Mouse (Mus musculus): Measurements from ENCODE around the gene Slc12a8. TPM values are rescaled to one million over a fixed set of nuclear protein-coding genes. Genes with fewer than 3 reads are reported as not detected.
A peak's percentile ranks its signal among the peaks of the same experiment; 100 is the strongest.

Gene Slc12a8
- polyA plus RNA-seq, 1 experiment from 2014 or later = 0.72 TPM

- H3K36me3 ChIP-seq = no peaks in the 10 kb centered on the region
- WGBS = 26% methylated on average over 4 of the region's 4 CpGs
- no peak for ATAC-seq (ENCODE audit: insufficient number of reproducible peaks, low FRiP score, low TSS enrichment, low read depth)
Observed at GRCm38 (mm10) chr16:33517627-33518026, 499 bp downstream of the Slc12a8 start.

GRCm38 (mm10) chr16:33518236-33518635, 1.1 kb downstream of the Slc12a8 start:
- WGBS = 62% methylated on average over 7 of the region's 7 CpGs
- Histone ChIP-seq H3K36me3 (no peaks in the 10 kb centered on the region), H3K27ac (no peak overlapping the region), H3K9ac (no peak overlapping the region), H3K9me3 (no peaks in the 10 kb centered on the region), H3K27me3 (no peaks in the 10 kb centered on the region), H3K4me3 (no peak overlapping the region), H3K4me1 (peaks cover 18% of the 10 kb centered on the region), H3K4me2 (no peak overlapping the region)
- ATAC-seq (ENCODE audit: insufficient number of reproducible peaks, low FRiP score, low TSS enrichment, low read depth) = no peak

More at GRCm38 (mm10) chr16:33517627-33518026, 499 bp downstream of the Slc12a8 start:
- Histone ChIP-seq H3K9me3 (no peaks in the 10 kb centered on the region), H3K27me3 (no peaks in the 10 kb centered on the region), H3K4me1 (peaks cover 18% of the 10 kb centered on the region), H3K4me3 (peak overlapping the region; percentile 35), H3K4me2 (peak overlapping the region; percentile 87), H3K27ac (0 out of 2 replicates have a peak overlapping the region, but pooled peaks have one; percentile 35), H3K9ac (no peak overlapping the region; the same call in 1 of the 2 replicates)

GRCm38 (mm10) chr16:33519916-33520568, 2.9 kb downstream of the Slc12a8 start:
- Histone ChIP-seq H3K9ac (no peak overlapping the region), H3K4me1 (peaks cover 18% of the 10 kb centered on the region), H3K4me3 (no peak overlapping the region), H3K27ac (no peak overlapping the region), H3K36me3 (no peaks in the 10 kb centered on the region), H3K27me3 (no peaks in the 10 kb centered on the region), H3K9me3 (no peaks in the 10 kb centered on the region), H3K4me2 (no peak overlapping the region)
- ATAC-seq (ENCODE audit: insufficient number of reproducible peaks, low FRiP score, low TSS enrichment, low read depth) = no peak
- 84% methylated on average over 6 of the region's 6 CpGs for WGBS

- WGBS = 58% methylated on average over 4 of the region's 4 CpGs
Observed at GRCm38 (mm10) chr16:33522516-33522915, 5.4 kb downstream of the Slc12a8 start.

GRCm38 (mm10) chr16:33523571-33523970, 6.4 kb downstream of the Slc12a8 start:
- H3K4me1 ChIP-seq = no peaks in the 10 kb centered on the region
- H3K4me2 ChIP-seq = no peak overlapping the region
- H3K4me3 ChIP-seq = no peak overlapping the region
- no peaks in the 10 kb centered on the region for H3K36me3 ChIP-seq
- no peak for ATAC-seq (ENCODE audit: insufficient number of reproducible peaks, low FRiP score, low TSS enrichment, low read depth)
- H3K9me3 ChIP-seq = no peaks in the 10 kb centered on the region
- 72% methylated on average over 10 of the region's 10 CpGs for WGBS
- H3K9ac ChIP-seq = no peak overlapping the region
- no peak overlapping the region for H3K27ac ChIP-seq
- H3K27me3 ChIP-seq = no peaks in the 10 kb centered on the region

More at GRCm38 (mm10) chr16:33522516-33522915, 5.4 kb downstream of the Slc12a8 start:
- Histone ChIP-seq H3K27ac (no peak overlapping the region), H3K4me2 (no peak overlapping the region), H3K9me3 (no peaks in the 10 kb centered on the region), H3K36me3 (no peaks in the 10 kb centered on the region), H3K4me1 (peaks cover 7% of the 10 kb centered on the region), H3K27me3 (no peaks in the 10 kb centered on the region), H3K9ac (no peak overlapping the region), H3K4me3 (no peak overlapping the region)
- ATAC-seq (ENCODE audit: insufficient number of reproducible peaks, low FRiP score, low TSS enrichment, low read depth) = no peak

- Histone ChIP-seq H3K4me2 (no peak overlapping the region), H3K9ac (no peak overlapping the region), H3K27ac (no peak overlapping the region), H3K9me3 (no peaks in the 10 kb centered on the region), H3K4me3 (no peak overlapping the region), H3K4me1 (no peaks in the 10 kb centered on the region; the same call in 1 of the 2 replicates), H3K36me3 (no peaks in the 10 kb centered on the region), H3K27me3 (no peaks in the 10 kb centered on the region)
- WGBS = 61% methylated on average over 11 of the region's 11 CpGs
- no peak for ATAC-seq (ENCODE audit: insufficient number of reproducible peaks, low FRiP score, low TSS enrichment, low read depth)
Observed at GRCm38 (mm10) chr16:33529502-33530454, 12.7 kb downstream of the Slc12a8 start.

GRCm38 (mm10) chr16:33531184-33531583, 14.1 kb downstream of the Slc12a8 start:
- H3K36me3 ChIP-seq = no peaks in the 10 kb centered on the region
- 79% methylated on average over 8 of the region's 8 CpGs for WGBS

GRCm38 (mm10) chr16:33536456-33536855, 19.3 kb downstream of the Slc12a8 start:
- Histone ChIP-seq H3K4me2 (no peak overlapping the region), H3K36me3 (no peaks in the 10 kb centered on the region), H3K9ac (no peak overlapping the region), H3K27ac (no peak overlapping the region), H3K27me3 (no peaks in the 10 kb centered on the region), H3K4me1 (peaks cover 10% of the 10 kb centered on the region), H3K4me3 (no peak overlapping the region), H3K9me3 (no peaks in the 10 kb centered on the region)
- WGBS = 72% methylated on average over 8 of the region's 8 CpGs
- no peak for ATAC-seq (ENCODE audit: insufficient number of reproducible peaks, low FRiP score, low TSS enrichment, low read depth)

More at GRCm38 (mm10) chr16:33531184-33531583, 14.1 kb downstream of the Slc12a8 start:
- Histone ChIP-seq H3K9me3 (no peaks in the 10 kb centered on the region), H3K4me3 (no peak overlapping the region), H3K9ac (no peak overlapping the region), H3K27me3 (no peaks in the 10 kb centered on the region), H3K27ac (no peak overlapping the region), H3K4me1 (no peaks in the 10 kb centered on the region; the same call in 1 of the 2 replicates), H3K4me2 (no peak overlapping the region)
- ATAC-seq (ENCODE audit: insufficient number of reproducible peaks, low FRiP score, low TSS enrichment, low read depth) = no peak

GRCm38 (mm10) chr16:33537499-33538225, 20.5 kb downstream of the Slc12a8 start:
- H3K27ac ChIP-seq = 0 out of 2 replicates have a peak overlapping the region, but pooled peaks have one; percentile 17
- no peak for ATAC-seq (ENCODE audit: insufficient number of reproducible peaks, low FRiP score, low TSS enrichment, low read depth)
- H3K4me1 ChIP-seq = peaks cover 10% of the 10 kb centered on the region
- no peak overlapping the region for H3K4me3 ChIP-seq
- 47% methylated on average over 21 of the region's 21 CpGs for WGBS
- no peak overlapping the region for H3K4me2 ChIP-seq
- H3K9ac ChIP-seq = no peak overlapping the region
- no peaks in the 10 kb centered on the region for H3K9me3 ChIP-seq
- no peaks in the 10 kb centered on the region for H3K36me3 ChIP-seq
- no peaks in the 10 kb centered on the region for H3K27me3 ChIP-seq

GRCm38 (mm10) chr16:33544346-33544745, 27.2 kb downstream of the Slc12a8 start:
- Histone ChIP-seq H3K9ac (no peak overlapping the region), H3K4me2 (no peak overlapping the region), H3K27ac (no peak overlapping the region), H3K4me3 (no peak overlapping the region), H3K9me3 (no peaks in the 10 kb centered on the region), H3K4me1 (no peaks in the 10 kb centered on the region), H3K27me3 (no peaks in the 10 kb centered on the region), H3K36me3 (no peaks in the 10 kb centered on the region)
- WGBS = 89% methylated on average over 2 of the region's 2 CpGs
- ATAC-seq (ENCODE audit: insufficient number of reproducible peaks, low FRiP score, low TSS enrichment, low read depth) = no peak

GRCm38 (mm10) chr16:33545530-33545929, 28.4 kb downstream of the Slc12a8 start:
- ATAC-seq (ENCODE audit: insufficient number of reproducible peaks, low FRiP score, low TSS enrichment, low read depth) = no peak
- no peak overlapping the region for H3K27ac ChIP-seq

More at GRCm38 (mm10) chr16:33545530-33545929, 28.4 kb downstream of the Slc12a8 start:
- no peaks in the 10 kb centered on the region for H3K27me3 ChIP-seq
- 73% methylated on average over 4 of the region's 4 CpGs for WGBS
- H3K9me3 ChIP-seq = no peaks in the 10 kb centered on the region
- no peak overlapping the region for H3K4me3 ChIP-seq
- H3K36me3 ChIP-seq = no peaks in the 10 kb centered on the region
- H3K4me2 ChIP-seq = no peak overlapping the region
- H3K4me1 ChIP-seq = no peaks in the 10 kb centered on the region
- H3K9ac ChIP-seq = no peak overlapping the region

Data from limb, embryonic 15.5 days (tissue).